Mouse (Mus musculus): ENCODE results near the gene Ciz1. TPM values are rescaled to one million over a fixed set of nuclear protein-coding genes. Genes with fewer than 3 reads are reported as not detected.

Gene Ciz1
- total RNA-seq, 2 experiments from 2014 or later = 32.2 to 36.5 TPM

- intact Hi-C loops (cut with DNase I) = no loop called here
- no peak for DNase-seq
Observed at GRCm38 (mm10) chr2:32318709-32319585, 33.2 kb upstream of the Ciz1 start.

- DNase-seq = peak; percentile 59 to 63
- intact Hi-C loops (cut with DNase I) = no loop called here
Observed at GRCm38 (mm10) chr2:32319586-32320580, 32.2 kb upstream of the Ciz1 start.

- no peak for DNase-seq
- intact Hi-C loops (cut with DNase I) = no loop called here
Observed at GRCm38 (mm10) chr2:32320721-32321120, 31.4 kb upstream of the Ciz1 start.

GRCm38 (mm10) chr2:32321591-32322298 is 30.4 kb upstream of the Ciz1 start:
- DNase-seq = no peak
- intact Hi-C loops (cut with DNase I) = no loop called here

- no peak for DNase-seq
- intact Hi-C loops (cut with DNase I) = no loop called here
Observed at GRCm38 (mm10) chr2:32322754-32323741, 29.1 kb upstream of the Ciz1 start.

- intact Hi-C loops (cut with DNase I) = no loop called here
- no peak for DNase-seq
Observed at GRCm38 (mm10) chr2:32324322-32324721, 27.8 kb upstream of the Ciz1 start.

- DNase-seq = no peak
- intact Hi-C loops (cut with DNase I) = no loop called here
Observed at GRCm38 (mm10) chr2:32325342-32325741, 26.8 kb upstream of the Ciz1 start.

GRCm38 (mm10) chr2:32327200-32327599 is 24.9 kb upstream of the Ciz1 start:
- no peak for DNase-seq
- intact Hi-C loops (cut with DNase I) = no loop called here

GRCm38 (mm10) chr2:32328911-32329460 is 23.1 kb upstream of the Ciz1 start:
- intact Hi-C loops (cut with DNase I) = no loop called here
- DNase-seq = no peak

GRCm38 (mm10) chr2:32329531-32329930 is 22.6 kb upstream of the Ciz1 start:
- no peak for DNase-seq
- intact Hi-C loops (cut with DNase I) = no loop called here

GRCm38 (mm10) chr2:32332159-32332558 is 20.0 kb upstream of the Ciz1 start:
- intact Hi-C loops (cut with DNase I) = no loop called here

GRCm38 (mm10) chr2:32335888-32336287 is 16.2 kb upstream of the Ciz1 start:
- DNase-seq = no peak
- intact Hi-C loops (cut with DNase I) = no loop called here

More at GRCm38 (mm10) chr2:32332159-32332558, 20.0 kb upstream of the Ciz1 start:
- no peak for DNase-seq

- no peak for DNase-seq
- intact Hi-C loops (cut with DNase I) = no loop called here
Observed at GRCm38 (mm10) chr2:32339912-32340642, 12.1 kb upstream of the Ciz1 start.

- DNase-seq = no peak
- intact Hi-C loops (cut with DNase I) = no loop called here
Observed at GRCm38 (mm10) chr2:32340836-32341633, 11.1 kb upstream of the Ciz1 start.

- intact Hi-C loops (cut with DNase I) = no loop called here
- DNase-seq = no peak
Observed at GRCm38 (mm10) chr2:32341634-32341939, 10.5 kb upstream of the Ciz1 start.

- intact Hi-C loops (cut with DNase I) = no loop called here
- no peak for DNase-seq
Observed at GRCm38 (mm10) chr2:32342039-32342438, 10.1 kb upstream of the Ciz1 start.

- DNase-seq = peak; percentile 51 to 57
- intact Hi-C loops (cut with DNase I) = no loop called here
Observed at GRCm38 (mm10) chr2:32342539-32343350, 9.4 kb upstream of the Ciz1 start.
